Mouse (Mus musculus) testis, postnatal 10 days (tissue): ENCODE measurements at regions not wholly inside any gene's neighbourhood (a gene's known extent, or its start where the extent isn't known, plus 50 kb on each side); places are given as distances from the start of the nearest gene placed in this dataset.
"Not testable (repeated sequence)": the region's sequence is repeated elsewhere in the genome, so short reads cannot be mapped to it uniquely, and the experiment has no call there.

Experiments used
- DNase-seq: peaks from one replicate; pipeline ENCODE4 v3.0.0; 2021; ENCODE audit warnings: low spot score

GRCm38 (mm10) chr4:45647514-45647913 lies 115.2 kb upstream of the Shb start:
- no peak for DNase-seq

- DNase-seq: no peak
These were observed 110.3 kb upstream of the Shb start for GRCm38 (mm10) chr4:45642604-45643003.

GRCm38 (mm10) chr4:45641272-45641671 lies 109.0 kb upstream of the Shb start:
- DNase-seq: no peak

- DNase-seq: no peak
These were observed 108.4 kb upstream of the Shb start for GRCm38 (mm10) chr4:45640713-45641112.

- DNase-seq: no peak
These were observed 107.2 kb upstream of the Shb start for GRCm38 (mm10) chr4:45639397-45640034.

GRCm38 (mm10) chr4:45638411-45638810 lies 106.1 kb upstream of the Shb start:
- DNase-seq: no peak

GRCm38 (mm10) chr4:45631276-45632045 lies 99.2 kb upstream of the Shb start:
- no peak for DNase-seq

GRCm38 (mm10) chr4:45625633-45626032 lies 93.4 kb upstream of the Shb start:
- DNase-seq: no peak

GRCm38 (mm10) chr4:45622017-45622416 lies 89.7 kb upstream of the Shb start:
- no peak for DNase-seq

- no peak for DNase-seq
These were observed 84.9 kb upstream of the Shb start for GRCm38 (mm10) chr4:45617126-45617525.

GRCm38 (mm10) chr4:45613498-45613897 lies 81.2 kb upstream of the Shb start:
- DNase-seq: not testable (repeated sequence)

GRCm38 (mm10) chr4:45612132-45612531 lies 79.9 kb upstream of the Shb start:
- peak; percentile 66 for DNase-seq

GRCm38 (mm10) chr4:45610937-45611336 lies 78.7 kb upstream of the Shb start:
- no peak for DNase-seq

- DNase-seq: no peak
These were observed 74.3 kb upstream of the Shb start for GRCm38 (mm10) chr4:45606578-45606977.

- no peak for DNase-seq
These were observed 73.4 kb upstream of the Shb start for GRCm38 (mm10) chr4:45605681-45606080.

- no peak for DNase-seq
These were observed 72.1 kb upstream of the Shb start for GRCm38 (mm10) chr4:45604271-45604800.

GRCm38 (mm10) chr4:45600520-45600919 lies 68.2 kb upstream of the Shb start:
- DNase-seq: no peak

- no peak for DNase-seq
These were observed 61.2 kb upstream of the Shb start for GRCm38 (mm10) chr4:45593435-45593991.

GRCm38 (mm10) chr4:45592766-45593165 lies 60.5 kb upstream of the Shb start:
- no peak for DNase-seq

- no peak for DNase-seq
These were observed 59.4 kb upstream of the Shb start for GRCm38 (mm10) chr4:45591405-45592315.

- no peak for DNase-seq
These were observed 58.6 kb upstream of the Shb start for GRCm38 (mm10) chr4:45590836-45591235.

GRCm38 (mm10) chr4:45588322-45588721 lies 56.1 kb upstream of the Shb start:
- DNase-seq: no peak
